Mouse (Mus musculus) testis, adult 2 months (tissue): ENCODE measurements around the gene Arhgef28.

Source experiments
- CTCF ChIP-seq: fragments of 200-500 bp; IDR thresholded peaks from 2 replicates; pipeline ENCODE4 v1.5.1; 2012; ENCODE audit warnings: low read depth, mild to moderate bottlenecking, inconsistent platforms, low read length, moderate library complexity; ENCODE audit not compliant: control insufficient read depth, insufficient read depth, insufficient replicate concordance
- POLR2A ChIP-seq: fragments of 200-500 bp; IDR thresholded peaks from 2 replicates; pipeline ENCODE4 v1.6.1; 2012; ENCODE audit warnings: low read depth, mild to moderate bottlenecking, inconsistent platforms, low read length, moderate library complexity; ENCODE audit not compliant: control insufficient read depth

DNA sequence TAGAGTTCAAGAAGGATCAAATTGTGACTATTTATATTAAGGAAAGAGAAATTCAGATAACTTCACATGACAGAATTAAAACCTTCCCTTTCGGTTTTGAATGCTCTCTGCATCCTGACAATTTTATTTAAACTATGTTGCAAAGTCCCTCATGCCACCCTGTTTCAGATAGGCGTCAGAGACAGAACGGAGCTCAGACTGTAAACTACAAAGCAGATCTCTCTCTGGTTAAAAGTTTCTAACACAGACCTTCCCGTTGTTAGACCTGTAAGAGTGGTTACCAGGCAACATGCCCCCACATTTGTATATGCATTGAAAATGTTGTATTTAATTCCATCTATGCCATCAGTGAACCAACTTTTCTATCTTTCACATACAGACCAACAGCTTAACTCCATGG lies 246.1 kb downstream of the Arhgef28 start:
- TF ChIP-seq CTCF = no peak
- TF ChIP-seq POLR2A = no peak
